Mouse (Mus musculus) stomach, embryonic 16.5 days (tissue): ENCODE data around the gene Cfc1. TPM values are rescaled to one million over a fixed set of nuclear protein-coding genes. Genes with fewer than 3 reads are reported as not detected.
"Not testable (repeated sequence)": the region's sequence is repeated elsewhere in the genome, so short reads cannot be mapped to it uniquely, and the experiment has no call there.

Source experiments
- ATAC-seq: fragments of 200-750 bp; cut with Nextera tagmentation; 2 replicates; pipeline ENCODE4 v1.8.0; 2017; ENCODE audit warnings: moderate number of reproducible peaks, moderate TSS enrichment; ENCODE audit not compliant: insufficient read depth, low FRiP score
- H3K27ac ChIP-seq: fragments of 300-500 bp; sonication (generic); 2 replicates; pipeline ENCODE4 v1.5.1; 2014; ENCODE audit warnings: low read length
- H3K27me3 ChIP-seq: fragments of 300-500 bp; sonication (generic); 2 replicates; pipeline ENCODE4 v1.6.1; 2014; ENCODE audit warnings: low read length, control low read depth, mixed read lengths; ENCODE audit not compliant: control insufficient read depth, insufficient read depth
- H3K36me3 ChIP-seq: fragments of 300-500 bp; sonication (generic); 2 replicates; pipeline ENCODE4 v1.6.1; 2014; ENCODE audit warnings: low read length; ENCODE audit not compliant: control insufficient read depth, insufficient read depth
- H3K4me1 ChIP-seq: fragments of 300-500 bp; sonication (generic); 2 replicates; pipeline ENCODE4 v1.6.1; 2014; ENCODE audit warnings: low read length, control low read depth, mixed read lengths; ENCODE audit not compliant: control insufficient read depth, insufficient read depth
- H3K4me2 ChIP-seq: fragments of 300-500 bp; sonication (generic); 2 replicates; pipeline ENCODE4 v1.6.1; 2014; ENCODE audit warnings: low read depth, low read length, mixed read lengths
- H3K4me3 ChIP-seq: fragments of 300-500 bp; sonication (generic); replicated peaks from 2 replicates; pipeline ENCODE4 v1.5.1; 2014; ENCODE audit warnings: mild to moderate bottlenecking, low read length
- H3K9ac ChIP-seq: fragments of 300-500 bp; sonication (generic); 2 replicates; pipeline ENCODE4 v1.6.1; 2014; ENCODE audit warnings: low read length
- H3K9me3 ChIP-seq: fragments of 300-500 bp; sonication (generic); replicated peaks from 2 replicates; pipeline ENCODE4 v1.6.1; 2016; ENCODE audit warnings: low read length, control low read depth; ENCODE audit not compliant: control insufficient read depth
- WGBS: fragments of 180-500 bp; shearing (Covaris S2); extraction: QIAGEN DNeasy Blood & Tissue Kit; methylation state at CpG from one replicate; pipeline ENCODE4 v1.1.7; 2014; 5-methylcytosine and 5-hydroxymethylcytosine counted together
- polyA plus RNA-seq: library from polyadenylated mRNA; unstranded; fragments of >200 nt; fragmentation: Nextera tagmentation; extraction: Ambion mirVana; gene quantifications from 2 replicates; pipeline ENCODE4 v1.2.1, GENCODE M21; 2015

The Cfc1 gene
- 0.43 and 0.59 TPM in 2 replicates for polyA plus RNA-seq

GRCm38 (mm10) chr1:34535043-34535698 is at the start of gene Cfc1:
Gene Cfc1 (plus strand): TSS chr1:34535648.
- Histone ChIP-seq H3K27me3 (peaks cover 18% of the 10 kb centered on the region), H3K4me3 (peak within 1 kb of the TSS; percentile 29), H3K4me1 (peaks cover 12% of the 10 kb centered on the region; the same call in 1 of the 2 replicates), H3K4me2 (peak within 1 kb of the TSS; percentile 53)
- not testable (repeated sequence) for H3K9me3 ChIP-seq, ATAC-seq, H3K36me3 ChIP-seq, H3K27ac ChIP-seq, H3K9ac ChIP-seq
- 11% methylated on average over 7 of the region's 7 CpGs for WGBS

DNA sequence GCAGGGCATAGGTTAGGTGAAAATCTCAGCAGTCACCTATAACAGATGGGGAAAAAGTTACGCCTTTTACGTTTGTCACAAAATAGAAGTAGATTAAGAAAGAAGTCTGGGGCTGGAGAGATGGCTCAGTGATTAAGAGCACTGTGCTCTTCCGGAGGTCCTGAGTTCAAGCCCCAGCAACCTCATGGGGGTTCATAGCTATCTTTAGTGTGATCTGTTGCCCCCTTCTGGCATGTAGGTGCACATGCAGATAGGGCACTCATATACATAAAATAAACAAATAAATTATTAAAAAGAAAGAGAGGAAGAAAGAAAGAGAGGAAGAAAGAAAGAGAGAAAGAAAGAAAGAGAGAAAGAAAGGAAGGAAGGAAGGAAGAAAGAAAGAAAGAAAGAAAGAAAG is 48.1 kb upstream of the Cfc1 start:
- H3K36me3 ChIP-seq: no peaks in the 10 kb centered on the region
- WGBS: 92% methylated on average over 3 of the region's 3 CpGs
- no peak for ATAC-seq
- H3K9me3 ChIP-seq: no peaks in the 10 kb centered on the region
- no peak overlapping the region for H3K9ac ChIP-seq
- H3K4me2 ChIP-seq: no peak overlapping the region
- H3K27ac ChIP-seq: no peak overlapping the region
- no peak overlapping the region for H3K4me3 ChIP-seq
- H3K4me1 ChIP-seq: no peaks in the 10 kb centered on the region
- no peaks in the 10 kb centered on the region for H3K27me3 ChIP-seq

DNA sequence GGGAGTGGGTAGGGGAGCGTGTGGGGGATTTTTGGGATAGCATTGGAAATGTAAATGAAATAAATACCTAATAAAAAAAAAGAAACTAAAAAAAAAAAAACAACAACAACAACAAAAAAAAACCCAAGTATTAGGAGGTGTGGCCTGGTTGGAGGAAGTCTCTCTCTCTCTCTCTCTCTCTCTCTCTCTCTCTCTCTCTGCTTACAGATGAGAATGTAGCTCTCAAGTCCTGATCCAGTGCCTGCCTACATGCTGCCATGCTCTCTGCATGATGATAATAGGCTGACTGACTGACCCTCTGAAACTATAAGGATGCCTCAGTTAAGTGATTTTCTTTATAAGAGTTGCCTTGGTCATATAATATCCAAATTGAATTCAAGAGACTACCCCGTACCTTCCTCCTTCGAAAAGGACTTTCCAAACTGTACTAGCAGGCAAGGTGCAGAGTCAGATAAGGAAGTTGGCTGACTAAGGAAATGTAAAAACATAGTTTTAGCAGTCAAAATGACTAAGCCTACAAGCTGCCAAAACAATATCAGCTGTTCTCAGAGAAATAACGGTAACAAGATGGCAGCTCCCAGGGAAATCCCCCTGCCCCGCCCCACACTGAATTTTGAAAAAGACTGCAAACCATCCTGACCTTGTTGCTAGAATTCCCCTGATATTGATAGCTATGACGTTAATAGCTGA is 45.5 kb upstream of the Cfc1 start:
- H3K4me3 ChIP-seq: no peak overlapping the region
- H3K27ac ChIP-seq: no peak overlapping the region
- no peaks in the 10 kb centered on the region for H3K4me1 ChIP-seq
- no peaks in the 10 kb centered on the region for H3K27me3 ChIP-seq
- WGBS: 87% methylated on average over 6 of the region's 6 CpGs
- H3K9me3 ChIP-seq: no peaks in the 10 kb centered on the region
- H3K9ac ChIP-seq: no peak overlapping the region
- no peak for ATAC-seq
- no peaks in the 10 kb centered on the region for H3K36me3 ChIP-seq
- no peak overlapping the region for H3K4me2 ChIP-seq

DNA sequence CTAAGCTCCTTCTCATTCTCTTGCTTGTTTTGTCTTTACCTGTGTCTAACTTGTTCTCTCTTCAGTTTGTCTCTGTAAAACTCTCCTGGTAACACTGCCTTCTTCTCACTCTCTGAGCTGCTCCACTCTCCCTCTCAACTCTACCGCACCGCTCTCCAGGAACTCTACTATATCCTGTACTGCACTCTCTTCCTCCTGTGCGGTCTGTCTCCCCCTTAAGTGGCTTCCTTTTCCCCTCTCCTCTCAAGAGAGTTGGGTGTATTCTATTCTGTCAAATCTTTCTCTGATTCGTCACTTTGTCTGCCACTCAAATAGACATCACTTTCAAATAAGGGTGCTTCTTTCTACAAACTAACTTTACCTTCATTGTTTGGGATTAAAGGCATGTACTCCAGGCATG is 44.0 kb upstream of the Cfc1 start:
- Histone ChIP-seq H3K9ac (no peak overlapping the region), H3K27me3 (no peaks in the 10 kb centered on the region), H3K4me1 (no peaks in the 10 kb centered on the region), H3K4me3 (no peak overlapping the region), H3K4me2 (no peak overlapping the region), H3K9me3 (no peaks in the 10 kb centered on the region), H3K36me3 (no peaks in the 10 kb centered on the region), H3K27ac (no peak overlapping the region)
- no peak for ATAC-seq
- WGBS: 81% methylated on average over 4 of the region's 4 CpGs

- H3K4me1 ChIP-seq: no peaks in the 10 kb centered on the region
- no peak overlapping the region for H3K4me3 ChIP-seq
- 64% methylated on average over 3 of the region's 3 CpGs for WGBS
- no peak overlapping the region for H3K4me2 ChIP-seq
- H3K9ac ChIP-seq: no peak overlapping the region
- H3K36me3 ChIP-seq: no peaks in the 10 kb centered on the region
- no peak overlapping the region for H3K27ac ChIP-seq
- no peaks in the 10 kb centered on the region for H3K9me3 ChIP-seq
- no peaks in the 10 kb centered on the region for H3K27me3 ChIP-seq
- ATAC-seq: no peak
Measured at GRCm38 (mm10) chr1:34502991-34503390, 32.5 kb upstream of the Cfc1 start.

- no peaks in the 10 kb centered on the region for H3K9me3 ChIP-seq
- no peak overlapping the region for H3K4me3 ChIP-seq
- WGBS: 53% methylated on average over 7 of the region's 7 CpGs
- no peak overlapping the region for H3K27ac ChIP-seq
- no peaks in the 10 kb centered on the region for H3K36me3 ChIP-seq
- no peak overlapping the region for H3K4me2 ChIP-seq
- H3K9ac ChIP-seq: no peak overlapping the region
- H3K4me1 ChIP-seq: no peaks in the 10 kb centered on the region
- H3K27me3 ChIP-seq: no peaks in the 10 kb centered on the region
- ATAC-seq: peak; percentile 57; the same call in 1 of the 2 replicates
Measured at GRCm38 (mm10) chr1:34505307-34505706, 30.1 kb upstream of the Cfc1 start.

DNA sequence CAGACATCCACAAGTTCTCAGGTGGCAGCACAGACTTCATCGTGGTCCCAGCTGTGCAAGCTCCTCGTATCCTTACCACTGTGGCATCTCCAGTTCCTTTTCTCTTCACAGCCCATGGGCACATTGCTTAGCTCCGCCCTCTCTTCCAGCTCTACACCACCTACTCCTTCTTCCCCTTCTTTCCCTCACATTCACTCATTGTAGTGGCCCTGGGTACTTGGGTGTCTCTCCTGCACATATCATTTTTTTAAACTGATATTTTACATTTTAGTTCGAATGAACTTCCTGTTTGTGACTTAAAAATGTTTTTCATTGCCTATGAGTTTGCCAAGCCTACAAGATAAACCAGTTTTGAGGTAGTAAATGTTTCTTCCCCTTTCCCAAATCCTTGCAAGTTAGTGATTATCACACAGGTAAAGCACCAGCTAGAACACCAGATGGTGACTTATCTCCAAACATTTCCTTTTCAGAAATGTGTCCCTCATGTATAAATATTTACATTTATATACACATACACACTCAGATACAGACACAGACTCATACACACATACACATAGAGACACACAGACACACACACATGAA is 29.4 kb upstream of the Cfc1 start:
- no peak overlapping the region for H3K9ac ChIP-seq
- no peaks in the 10 kb centered on the region for H3K9me3 ChIP-seq
- no peak overlapping the region for H3K27ac ChIP-seq
- no peaks in the 10 kb centered on the region for H3K36me3 ChIP-seq
- H3K27me3 ChIP-seq: no peaks in the 10 kb centered on the region
- H3K4me3 ChIP-seq: no peak overlapping the region
- H3K4me1 ChIP-seq: no peaks in the 10 kb centered on the region
- 73% methylated on average over 4 of the region's 4 CpGs for WGBS
- no peak for ATAC-seq
- no peak overlapping the region for H3K4me2 ChIP-seq

DNA sequence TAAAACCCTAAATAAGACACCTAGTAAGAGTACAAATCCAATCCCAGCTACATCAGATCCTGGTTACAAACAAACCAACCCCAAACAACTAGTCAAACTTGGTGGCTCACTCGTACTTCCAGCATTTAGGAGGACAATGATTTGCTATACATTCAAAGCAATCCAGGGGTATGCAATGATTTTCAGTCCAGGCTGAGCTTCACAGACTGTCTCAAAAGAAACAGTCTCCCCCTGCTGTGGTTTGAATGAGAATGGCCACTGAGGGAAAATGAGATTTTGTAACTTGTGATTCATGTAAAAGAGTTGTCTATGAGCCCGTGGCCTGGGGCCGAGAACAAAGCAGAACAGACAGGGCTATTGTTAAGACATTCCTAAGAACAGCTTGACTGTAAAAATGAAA is 27.5 kb upstream of the Cfc1 start:
- no peak overlapping the region for H3K4me2 ChIP-seq
- H3K4me1 ChIP-seq: no peaks in the 10 kb centered on the region
- H3K9ac ChIP-seq: no peak overlapping the region
- no peaks in the 10 kb centered on the region for H3K27me3 ChIP-seq
- 83% methylated on average over 3 of the region's 3 CpGs for WGBS
- no peak overlapping the region for H3K27ac ChIP-seq
- ATAC-seq: no peak
- no peaks in the 10 kb centered on the region for H3K36me3 ChIP-seq
- no peak overlapping the region for H3K4me3 ChIP-seq
- no peaks in the 10 kb centered on the region for H3K9me3 ChIP-seq

DNA sequence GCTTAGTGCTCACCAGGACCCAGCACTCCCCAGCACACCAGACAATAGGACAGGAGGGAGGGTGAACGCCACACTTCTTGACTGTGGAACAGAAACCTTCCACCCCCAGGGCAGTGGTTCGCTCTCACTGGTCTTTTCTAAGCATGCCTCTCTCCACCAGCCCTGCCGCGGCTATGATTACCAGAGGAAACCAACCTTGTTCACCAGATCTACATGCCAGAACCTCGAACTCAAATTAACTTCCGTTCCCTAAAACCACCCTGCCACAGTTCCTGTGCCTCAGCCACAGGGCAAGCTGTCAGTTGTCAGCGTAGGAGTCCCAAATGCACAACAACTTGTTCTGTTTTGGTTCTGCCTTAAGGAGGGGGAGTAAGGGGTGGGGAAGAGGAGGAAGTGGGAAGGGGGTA is 24.9 kb upstream of the Cfc1 start:
- no peak overlapping the region for H3K27ac ChIP-seq
- no peaks in the 10 kb centered on the region for H3K36me3 ChIP-seq
- no peak for ATAC-seq
- H3K9me3 ChIP-seq: no peaks in the 10 kb centered on the region
- H3K27me3 ChIP-seq: no peaks in the 10 kb centered on the region
- no peak overlapping the region for H3K4me3 ChIP-seq
- no peaks in the 10 kb centered on the region for H3K4me1 ChIP-seq
- no peak overlapping the region for H3K9ac ChIP-seq
- 5% methylated on average over 7 of the region's 7 CpGs for WGBS
- peak overlapping the region; percentile 22 for H3K4me2 ChIP-seq
